Mouse (Mus musculus): ENCODE data around the gene Stk38.

The Stk38 gene

GRCm38 (mm10) chr17:28954416-28954815, 53.4 kb downstream of the Stk38 start:
- no peak for DNase-seq (ENCODE audit: low read depth, low spot score)

DNA sequence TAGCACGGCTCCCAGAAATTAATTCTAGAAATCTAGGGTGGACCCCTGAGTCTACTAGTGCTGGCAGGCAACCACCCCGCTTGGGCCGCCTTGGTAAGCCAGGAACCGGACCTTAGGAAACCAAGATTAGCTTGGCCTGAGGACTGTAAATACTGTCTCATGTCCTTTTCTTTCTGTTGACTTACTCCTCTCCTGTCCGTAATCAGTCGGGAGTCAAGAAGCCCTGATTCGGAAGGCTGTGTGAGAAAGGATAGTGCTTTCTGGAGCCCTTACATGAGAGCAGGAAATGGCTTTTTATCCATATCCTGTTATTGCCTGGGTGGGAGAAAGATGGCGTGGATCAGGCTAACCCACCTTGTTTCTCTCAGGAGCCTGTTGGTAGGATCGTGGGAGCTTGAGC, 54.5 kb downstream of the Stk38 start:
- no peak for DNase-seq (ENCODE audit: low read depth, low spot score)

DNA sequence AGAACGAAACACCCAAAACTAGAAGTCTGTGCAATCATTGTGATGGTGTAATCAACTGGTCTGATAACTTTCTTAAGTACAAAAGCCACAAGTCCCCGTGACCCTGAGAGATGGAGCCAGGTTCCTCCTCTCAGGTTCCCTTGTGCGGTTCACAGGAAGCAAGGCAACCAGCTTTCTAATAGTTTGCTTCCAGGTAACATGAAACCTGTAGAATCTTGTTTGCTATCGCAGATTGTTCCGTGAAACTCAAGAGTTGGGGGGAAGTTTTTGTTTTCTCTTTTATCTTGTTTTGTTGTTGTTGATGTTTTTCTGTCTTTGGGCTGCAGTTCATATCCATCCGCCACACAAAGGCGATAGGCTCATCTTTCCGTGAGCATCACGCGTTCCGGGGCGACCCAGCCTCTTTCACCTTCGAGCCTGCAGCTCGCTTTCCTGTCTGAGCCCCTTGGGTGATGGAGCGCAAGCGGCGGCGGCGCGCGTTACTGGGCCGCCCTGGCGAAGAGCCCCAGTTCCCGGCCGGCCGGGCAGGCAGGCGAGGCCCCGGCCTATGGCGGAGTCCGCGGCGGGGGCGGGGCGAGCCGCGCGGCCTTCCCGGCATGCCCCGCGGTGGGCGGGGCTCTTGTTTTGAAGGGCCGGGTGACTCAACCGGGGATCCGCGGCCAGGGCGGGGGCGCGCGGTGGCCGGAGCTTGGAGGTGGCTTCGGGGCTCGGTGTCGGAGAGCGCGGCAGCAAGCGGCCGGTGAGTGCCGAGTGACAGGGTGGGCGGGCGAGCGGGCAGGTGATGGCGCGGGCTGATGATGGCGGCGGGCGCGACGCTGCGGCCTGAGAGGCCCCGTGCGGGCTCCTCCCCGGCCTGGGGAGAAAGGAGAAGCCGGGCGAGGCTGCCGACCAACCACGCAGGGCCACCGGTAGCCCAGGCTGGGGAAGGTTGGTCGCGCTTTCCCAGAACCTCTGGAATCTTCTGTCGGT, 55.7 kb downstream of the Stk38 start, which contains the start of gene Kctd20:
Gene Kctd20, plus strand, starts transcription at position 120 of the 969 bp plus-strand sequence.
- peak; percentile 66 for DNase-seq (ENCODE audit: low read depth, low spot score)

DNA sequence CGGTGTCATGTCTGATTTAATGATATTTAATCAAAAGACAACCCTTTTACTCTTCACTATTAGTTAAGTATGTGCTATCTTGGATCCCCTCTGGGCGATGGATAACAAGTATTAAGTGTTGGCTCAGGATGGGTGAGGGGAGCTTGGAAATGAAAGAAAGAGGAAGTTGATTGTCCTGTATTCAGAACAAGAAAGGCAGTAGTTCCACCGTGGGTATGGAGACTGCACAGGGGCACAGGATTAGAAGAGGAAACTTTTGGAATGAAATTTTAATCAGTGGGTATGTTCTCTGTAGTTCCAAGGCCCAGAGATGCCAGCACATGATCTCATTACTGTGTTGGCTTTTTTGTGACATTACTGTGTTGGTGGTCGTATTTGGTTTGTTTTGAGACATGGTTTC, 57.0 kb downstream of the Stk38 start:
- DNase-seq (ENCODE audit: low read depth, low spot score), result no peak

DNA sequence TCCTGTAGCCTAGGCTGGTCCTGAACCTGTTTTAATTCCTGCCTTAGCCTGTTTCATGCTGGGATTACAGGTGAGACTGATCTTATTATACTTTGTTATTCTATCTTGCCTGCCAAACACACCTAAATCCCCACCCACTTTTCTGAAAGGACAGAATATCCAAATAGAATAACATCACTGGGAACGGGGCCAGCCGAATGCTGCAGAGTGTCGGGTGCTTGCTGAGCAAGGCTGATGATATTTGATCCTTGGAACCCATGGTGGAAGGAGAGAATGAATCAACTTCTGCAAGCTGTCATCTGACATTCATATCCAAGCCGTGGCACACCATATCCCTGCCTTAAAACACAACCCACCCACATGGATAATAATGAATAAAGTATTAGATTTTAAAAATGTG, 59.1 kb downstream of the Stk38 start:
- DNase-seq (ENCODE audit: low read depth, low spot score), result no peak

DNA sequence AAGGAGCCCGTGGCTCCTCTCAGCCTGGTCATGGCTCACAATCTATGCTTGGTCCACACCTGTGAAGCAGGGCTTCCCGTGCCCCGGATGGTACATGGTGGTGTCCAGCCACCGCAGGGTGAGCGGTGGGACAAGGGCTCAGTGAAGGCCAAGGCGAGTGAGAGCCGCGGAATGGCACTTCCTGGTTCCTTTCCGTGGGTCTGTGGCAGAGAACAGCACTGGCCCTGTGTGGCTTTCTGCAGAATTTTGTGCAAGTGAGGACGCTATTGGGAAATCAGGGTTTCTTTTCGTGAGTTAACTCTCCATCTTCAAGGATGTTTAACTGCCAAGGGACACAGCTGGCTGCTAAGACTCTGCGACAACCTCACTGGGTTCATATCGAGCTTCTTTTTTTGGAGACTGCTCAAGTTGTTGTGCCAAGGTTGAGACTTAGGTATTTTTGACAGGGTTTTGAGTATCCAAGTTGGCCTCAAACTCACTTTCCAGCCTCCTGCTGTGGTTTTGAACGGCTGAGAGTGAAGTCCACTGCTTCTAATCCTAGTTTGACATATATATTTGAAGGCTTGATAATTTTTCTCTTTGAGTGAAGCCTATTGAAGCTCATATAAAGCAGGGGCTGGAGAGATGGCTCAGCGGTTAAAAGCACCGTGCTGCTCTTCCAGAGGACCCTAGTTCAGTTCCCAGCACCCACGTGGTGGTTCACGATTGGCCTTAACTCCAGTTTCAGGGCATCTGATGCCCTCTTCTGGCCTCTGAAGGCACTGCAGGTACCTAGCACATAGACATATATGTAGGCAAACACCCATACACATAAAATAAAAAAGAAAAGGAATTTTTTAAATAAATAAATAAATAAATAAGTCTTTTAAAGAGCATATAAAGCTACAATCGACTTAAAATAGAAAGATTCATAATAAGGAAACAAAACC, 60.5 kb downstream of the Stk38 start:
- no peak for DNase-seq (ENCODE audit: low read depth, low spot score)

- DNase-seq (ENCODE audit: low read depth, low spot score), result no peak
These were observed 63.3 kb downstream of the Stk38 start for GRCm38 (mm10) chr17:28944481-28944880.

- DNase-seq (ENCODE audit: low read depth, low spot score), result no peak
These were observed 64.1 kb downstream of the Stk38 start, which contains the start of gene Pxt1 for GRCm38 (mm10) chr17:28943740-28944139. Gene Pxt1, minus strand, starts transcription at chr17:28943840.

- peak; percentile 40 for DNase-seq (ENCODE audit: low read depth, low spot score)
These were observed 65.7 kb downstream of the Stk38 start for GRCm38 (mm10) chr17:28942101-28942500.

DNA sequence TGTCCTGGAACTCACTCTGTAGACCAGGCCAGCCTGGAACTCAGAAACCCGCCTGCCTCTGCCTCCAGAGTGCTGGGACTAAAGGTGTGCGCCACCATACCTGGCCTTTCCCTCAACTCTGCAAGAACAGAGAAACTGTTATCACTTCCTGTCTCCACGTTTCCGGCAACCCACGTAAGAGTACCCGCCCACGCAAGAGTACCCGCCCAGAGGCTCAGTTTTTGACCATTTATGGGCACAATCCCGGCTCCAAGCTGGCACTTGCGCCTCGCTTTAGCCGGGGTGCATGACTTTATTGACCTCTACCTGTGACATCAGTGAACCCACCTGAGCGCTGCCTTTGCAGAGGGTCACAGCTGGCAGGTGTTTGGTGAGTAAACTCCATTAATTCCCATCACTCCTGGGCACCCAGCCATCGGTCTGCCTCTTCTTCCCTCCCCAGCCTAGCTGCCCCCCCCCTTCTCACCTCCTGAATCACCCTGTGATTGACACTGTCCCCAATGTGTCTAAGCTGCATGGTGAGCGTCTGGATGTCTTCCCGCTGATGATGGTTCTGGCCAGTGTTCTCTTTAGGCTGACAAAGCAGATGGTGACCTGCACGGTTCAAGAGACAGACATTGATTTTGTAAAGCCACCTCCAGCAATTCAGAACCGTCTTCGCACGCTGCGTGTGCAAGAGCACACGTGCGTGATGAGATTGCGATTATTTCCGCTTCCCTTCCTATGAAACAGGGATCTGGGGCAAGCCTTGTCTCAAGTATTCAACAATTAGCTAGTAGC, 66.8 kb downstream of the Stk38 start:
- no peak for DNase-seq (ENCODE audit: low read depth, low spot score)

- no peak for DNase-seq (ENCODE audit: low read depth, low spot score)
These were observed 71.0 kb downstream of the Stk38 start for GRCm38 (mm10) chr17:28936622-28937345.

DNA sequence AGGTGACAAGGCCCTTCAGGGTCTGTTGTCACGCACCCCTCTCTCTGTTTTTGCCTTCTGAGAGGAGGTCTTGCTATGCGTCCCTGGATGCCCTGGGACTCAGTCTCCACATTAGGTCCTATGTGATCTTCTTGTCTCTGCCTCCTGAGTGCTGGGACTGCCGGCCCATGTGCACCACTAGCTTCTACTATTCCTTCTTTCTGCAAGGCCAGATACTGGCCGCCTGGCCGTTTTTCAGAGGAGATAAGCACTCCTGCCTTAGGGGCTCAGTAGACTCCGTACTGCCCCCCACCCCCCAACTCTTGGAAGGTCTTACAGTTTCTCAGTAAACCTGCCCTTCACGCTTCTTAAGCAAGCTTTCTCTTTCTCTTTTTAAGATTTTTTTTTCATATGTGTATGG, 71.7 kb downstream of the Stk38 start:
- no peak for DNase-seq (ENCODE audit: low read depth, low spot score)

GRCm38 (mm10) chr17:28934120-28934916, 73.5 kb downstream of the Stk38 start:
- DNase-seq (ENCODE audit: low read depth, low spot score), result no peak

DNA sequence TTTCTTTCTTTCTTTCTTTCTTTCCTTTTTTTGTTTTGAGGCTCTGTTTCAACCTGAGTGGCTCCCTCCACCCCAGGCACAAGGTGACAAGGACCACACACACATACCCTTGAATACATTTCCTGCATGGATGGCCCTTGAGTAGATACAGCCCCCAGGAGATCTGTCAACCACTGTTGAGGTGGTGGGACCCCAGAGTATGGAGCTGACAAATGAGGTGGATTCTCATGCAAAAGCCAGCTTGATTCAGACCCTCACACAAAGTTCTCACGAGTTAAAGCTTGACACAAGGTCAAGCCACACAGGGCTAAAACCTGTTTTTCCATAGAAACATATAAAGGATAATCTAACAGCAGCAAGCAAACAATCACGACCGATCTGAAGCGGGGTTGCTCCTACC, 75.5 kb downstream of the Stk38 start:
- DNase-seq (ENCODE audit: low read depth, low spot score), result no peak

DNA sequence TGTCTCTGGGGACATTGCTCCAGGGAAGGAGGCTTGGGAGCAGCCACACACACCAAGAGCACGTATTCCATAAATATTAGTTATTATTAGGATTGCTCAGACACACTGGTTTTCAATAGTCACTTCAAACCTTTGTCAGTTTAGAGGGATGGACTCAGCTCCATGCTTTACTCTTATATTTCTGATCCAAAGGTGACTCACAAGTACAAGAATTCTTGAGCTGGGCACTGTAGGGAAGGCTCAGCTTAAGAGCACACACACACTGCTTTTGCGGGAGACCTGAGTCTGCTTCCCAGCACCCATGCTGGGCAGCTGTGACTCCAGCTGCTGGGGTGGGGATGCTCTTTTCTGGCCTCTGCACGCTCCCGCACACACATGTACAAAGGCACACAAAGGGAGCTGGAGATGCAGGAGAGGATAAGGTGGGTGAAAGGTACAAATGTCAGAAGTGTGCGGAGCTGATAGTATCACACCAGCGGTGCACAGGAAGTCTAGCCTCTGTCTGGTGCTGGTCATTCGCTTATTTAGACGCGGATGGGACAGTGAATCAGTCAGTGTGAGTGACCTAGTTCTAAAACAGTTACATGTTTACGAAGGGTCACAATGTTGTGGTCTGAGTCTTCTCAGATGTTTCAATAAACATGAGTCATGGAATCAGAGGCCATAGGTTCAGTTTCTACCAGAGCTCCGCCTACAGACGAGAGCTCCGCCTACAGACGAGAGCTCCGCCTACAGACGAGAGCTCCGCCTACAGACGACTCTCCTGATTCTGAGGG, 76.2 kb downstream of the Stk38 start:
- no peak for DNase-seq (ENCODE audit: low read depth, low spot score)

GRCm38 (mm10) chr17:28930392-28931074, 77.3 kb downstream of the Stk38 start:
- peak; percentile 53 for DNase-seq (ENCODE audit: low read depth, low spot score)

- no peak for DNase-seq (ENCODE audit: low read depth, low spot score)
These were observed 78.4 kb downstream of the Stk38 start for GRCm38 (mm10) chr17:28929369-28929768.

DNA sequence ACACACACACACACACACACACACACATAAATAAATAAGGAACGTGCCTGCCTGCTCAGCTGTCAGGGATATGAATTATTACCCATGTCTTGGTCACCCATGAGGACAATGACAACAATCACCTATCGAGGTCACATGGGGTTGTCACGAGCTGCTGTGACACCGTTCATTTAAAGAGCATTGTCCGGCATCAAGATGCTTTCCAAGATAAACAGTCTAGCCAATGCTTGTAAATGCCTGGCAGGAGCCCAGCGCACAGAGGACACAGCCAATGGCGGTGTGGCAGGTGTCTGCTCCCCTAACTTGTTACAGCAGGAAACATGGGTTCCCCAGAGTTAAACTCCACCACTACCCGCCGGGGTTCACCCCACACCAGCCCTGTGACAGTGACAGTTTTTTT, 79.8 kb downstream of the Stk38 start:
- DNase-seq (ENCODE audit: low read depth, low spot score), result no peak

Measured in WW6 (cell line).